Mouse (Mus musculus): ENCODE results near the gene Galm. TPM values are rescaled to one million over a fixed set of nuclear protein-coding genes. Genes with fewer than 3 reads are reported as not detected.
A peak's percentile ranks its signal among the peaks of the same experiment; 100 is the strongest.
"Not testable (repeated sequence)": the region's sequence is repeated elsewhere in the genome, so short reads cannot be mapped to it uniquely, and the experiment has no call there.

Gene Galm
- polyA plus RNA-seq, 1 experiment: 2.5 TPM

DNA sequence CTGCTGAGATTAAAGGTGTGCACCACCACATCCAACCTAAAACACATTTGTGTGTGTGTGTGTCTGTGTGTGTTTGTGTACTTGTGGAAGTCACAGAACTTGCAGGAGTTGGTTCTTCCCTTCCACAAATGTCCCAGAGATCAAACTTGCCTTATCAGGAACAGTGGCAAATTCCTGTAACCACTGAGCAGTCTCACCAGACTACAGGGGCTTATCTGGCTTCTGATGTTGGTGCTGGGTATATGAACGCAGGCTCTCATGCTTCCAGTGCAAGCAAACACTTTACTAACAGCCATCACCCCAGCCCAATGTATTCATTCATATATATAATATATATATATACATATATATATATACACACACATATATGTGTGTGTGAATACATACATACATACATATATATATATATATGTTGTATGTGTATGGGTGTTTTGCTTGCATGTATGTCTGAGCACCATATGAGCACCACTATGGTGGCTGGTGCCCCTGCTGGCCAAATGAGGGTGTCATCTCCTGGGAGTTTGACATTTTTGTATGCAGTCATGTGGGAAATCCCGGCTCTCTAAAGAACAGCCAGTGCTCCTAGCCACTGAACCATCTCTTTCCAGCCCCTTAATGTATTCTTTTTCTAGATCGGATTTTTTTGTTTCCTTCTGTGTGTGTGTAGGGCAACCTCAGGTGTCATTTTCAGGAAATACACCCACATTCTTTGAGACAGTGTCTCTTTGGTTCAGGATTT is 94.8 kb downstream of the Galm start:
- H3ac ChIP-seq (ENCODE audit: control insufficient read depth, insufficient read length): no peak overlapping the region
- no peaks in the 10 kb centered on the region for H3K27me3 ChIP-seq (ENCODE audit: control insufficient read depth, insufficient read depth, insufficient read length)
- H3K79me2 ChIP-seq (ENCODE audit: control insufficient read depth, insufficient read depth): no peaks in the 10 kb centered on the region

DNA sequence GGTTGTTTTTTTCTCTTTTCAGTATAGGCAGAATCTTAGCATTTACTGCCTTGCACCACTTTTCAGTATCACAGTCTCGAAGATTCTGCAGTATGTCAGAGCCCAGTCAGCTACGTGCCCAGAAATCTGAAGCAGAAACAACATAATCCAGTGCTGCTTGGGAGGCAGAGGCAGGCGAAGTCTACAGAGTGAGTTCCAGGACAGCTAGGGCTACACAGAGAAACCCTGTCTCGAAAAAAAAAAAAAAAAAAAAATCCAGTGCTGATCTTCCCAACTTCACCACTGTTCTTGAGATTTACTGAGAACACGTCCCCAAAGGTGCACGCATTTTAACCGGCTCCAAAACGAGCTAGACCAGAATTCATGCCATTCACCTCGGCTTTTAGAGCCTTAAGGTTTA is 96.6 kb downstream of the Galm start:
- peaks cover 4% of the 10 kb centered on the region for H3K36me3 ChIP-seq (ENCODE audit: control insufficient read depth, insufficient read depth)
- peak overlapping the region; percentile 81 for H3K4me2 ChIP-seq (ENCODE audit: low read depth)
- no peaks in the 10 kb centered on the region for H3K79me2 ChIP-seq (ENCODE audit: control insufficient read depth, insufficient read depth)
- H3K4me3 ChIP-seq: peak overlapping the region; percentile 54
- H3ac ChIP-seq (ENCODE audit: control insufficient read depth, insufficient read length): peak overlapping the region; percentile 49
- no peak for TF ChIP-seq CEBPB (IDR thresholded peaks at IDR 0.05; ENCODE audit: insufficient read depth, poor library complexity, severe bottlenecking)
- TF ChIP-seq E2F4 (IDR thresholded peaks at IDR 0.05; ENCODE audit: insufficient read depth): no peak
- no peak for TF ChIP-seq TCF3 (IDR thresholded peaks at IDR 0.05; ENCODE audit: insufficient read length, low read depth)
- no peak for TF ChIP-seq USF1 (IDR thresholded peaks at IDR 0.05; ENCODE audit: low read depth)
- no peak for TF ChIP-seq POLR2A (IDR thresholded peaks at IDR 0.05; ENCODE audit: insufficient read length, low read depth)
- no peak for TF ChIP-seq TCF12 (IDR thresholded peaks at IDR 0.05; ENCODE audit: insufficient read depth, poor library complexity, severe bottlenecking)
- no peak for TF ChIP-seq MAX (IDR thresholded peaks at IDR 0.05; ENCODE audit: low read depth)
- no peaks in the 10 kb centered on the region for H3K27me3 ChIP-seq (ENCODE audit: control insufficient read depth, insufficient read depth, insufficient read length)

More for the DNA sequence above, 94.8 kb downstream of the Galm start:
- TF ChIP-seq CEBPB (IDR thresholded peaks at IDR 0.05; ENCODE audit: insufficient read depth, poor library complexity, severe bottlenecking): no peak
- H3K4me2 ChIP-seq (ENCODE audit: low read depth): no peak overlapping the region
- H3K4me3 ChIP-seq: no peak overlapping the region
- no peaks in the 10 kb centered on the region for H3K36me3 ChIP-seq (ENCODE audit: control insufficient read depth, insufficient read depth)

DNA sequence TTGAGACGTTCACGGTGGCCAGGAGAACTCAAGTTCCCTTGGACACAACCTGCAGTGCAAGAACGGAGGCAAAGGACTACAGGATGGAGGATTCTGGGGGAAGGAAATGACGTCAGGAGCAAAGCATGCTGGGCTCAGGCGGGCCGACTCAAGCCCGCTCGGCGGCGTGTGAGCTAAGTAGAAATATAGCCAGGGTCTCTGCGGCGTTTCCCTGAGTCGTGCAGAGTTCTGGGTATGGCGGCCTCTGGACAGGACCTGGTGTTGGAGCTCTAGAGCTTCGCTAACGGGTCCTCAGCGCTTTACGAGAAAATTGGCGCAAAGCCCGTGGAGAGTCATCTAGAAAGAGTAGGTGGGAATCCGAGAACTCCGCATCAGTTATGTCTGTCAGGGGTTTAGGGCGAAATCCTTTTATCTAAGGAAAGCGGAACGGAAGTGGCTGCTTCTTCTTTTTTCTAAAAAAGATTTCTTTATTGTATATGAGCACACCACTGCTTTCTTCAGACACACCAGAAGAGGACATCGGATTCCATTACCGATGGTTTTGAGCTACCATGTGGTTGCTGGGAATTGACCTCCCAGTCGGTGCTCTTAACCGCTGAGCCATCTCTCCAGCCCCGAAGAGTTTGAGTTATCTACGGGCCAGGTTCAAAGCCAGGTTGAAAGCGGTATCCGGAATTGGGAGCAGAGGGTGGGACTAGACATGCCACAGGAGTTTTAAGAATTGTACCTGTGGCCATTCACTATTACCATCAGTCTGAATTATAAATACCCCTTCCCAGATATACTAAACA is 97.2 kb downstream of the Galm start, which contains the start of gene Gemin6:
Gene Gemin6, plus strand, starts transcription at position 116 of the 791 bp plus-strand sequence.
- Histone ChIP-seq H3K79me2 (ENCODE audit: control insufficient read depth, insufficient read depth) (no peaks in the 10 kb centered on the region), H3K27me3 (ENCODE audit: control insufficient read depth, insufficient read depth, insufficient read length) (no peaks in the 10 kb centered on the region), H3ac (ENCODE audit: control insufficient read depth, insufficient read length) (peak within 1 kb of the TSS; percentile 49), H3K4me3 (peak within 1 kb of the TSS; percentile 54), H3K36me3 (ENCODE audit: control insufficient read depth, insufficient read depth) (peaks cover 4% of the 10 kb centered on the region), H3K4me2 (ENCODE audit: low read depth) (peak within 1 kb of the TSS; percentile 81)
- TF ChIP-seq E2F4 (IDR thresholded peaks at IDR 0.05; ENCODE audit: insufficient read depth): peak; percentile 92
- TF ChIP-seq TCF3 (IDR thresholded peaks at IDR 0.05; ENCODE audit: insufficient read length, low read depth): no peak
- TF ChIP-seq POLR2AphosphoS2 (IDR thresholded peaks at IDR 0.05; ENCODE audit: insufficient read length, low read depth): peak; percentile 72
- no peak for TF ChIP-seq TCF12 (IDR thresholded peaks at IDR 0.05; ENCODE audit: insufficient read depth, poor library complexity, severe bottlenecking)
- no peak for TF ChIP-seq USF1 (IDR thresholded peaks at IDR 0.05; ENCODE audit: low read depth)
- TF ChIP-seq POLR2A (IDR thresholded peaks at IDR 0.05; ENCODE audit: insufficient read length, low read depth): peak; percentile 77
- TF ChIP-seq MAX (IDR thresholded peaks at IDR 0.05; ENCODE audit: low read depth): peak; percentile 31

DNA sequence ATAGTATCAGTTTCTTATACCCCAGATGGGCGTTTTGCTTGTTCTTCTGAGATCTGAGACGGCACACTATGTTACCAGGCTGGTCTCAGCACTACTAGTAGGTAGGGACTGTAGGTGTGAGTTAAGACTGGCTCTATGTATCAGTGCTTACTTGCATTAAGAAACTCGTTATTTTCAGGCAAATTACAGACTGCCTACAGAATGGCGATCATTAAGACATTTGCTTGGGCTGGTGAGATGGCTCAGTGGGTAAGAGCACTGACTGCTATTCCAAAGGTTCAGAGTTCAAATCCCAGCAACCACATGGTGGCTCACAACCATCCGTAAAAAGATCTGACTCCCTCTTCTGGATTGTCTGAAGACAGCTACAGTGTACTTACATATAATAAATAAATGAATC is 97.9 kb downstream of the Galm start:
- H3ac ChIP-seq (ENCODE audit: control insufficient read depth, insufficient read length); H3K36me3 ChIP-seq (ENCODE audit: control insufficient read depth, insufficient read depth); H3K79me2 ChIP-seq (ENCODE audit: control insufficient read depth, insufficient read depth); H3K27me3 ChIP-seq (ENCODE audit: control insufficient read depth, insufficient read depth, insufficient read length): not testable (repeated sequence)
- H3K4me2 ChIP-seq (ENCODE audit: low read depth): peak overlapping the region; percentile 81
- H3K4me3 ChIP-seq: peak overlapping the region; percentile 54

DNA sequence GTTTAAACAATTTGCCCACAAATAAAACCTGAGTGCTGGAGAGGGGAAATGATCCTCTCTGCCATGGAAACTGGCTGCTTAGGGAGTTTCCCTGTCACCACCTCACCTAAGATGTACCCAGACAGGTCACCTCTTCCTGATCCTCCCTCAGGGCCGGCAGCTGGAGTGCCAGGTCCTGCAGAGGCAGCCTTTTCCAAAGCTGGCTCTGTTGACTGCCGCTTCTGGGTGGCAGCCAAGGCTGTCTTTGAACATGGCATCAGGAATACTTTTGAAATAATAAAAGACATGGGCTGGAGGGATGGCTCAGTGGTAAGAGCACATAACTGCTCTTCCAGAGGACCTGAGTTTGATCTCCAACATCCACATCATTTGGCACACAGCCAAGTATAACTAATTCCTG is 102.1 kb downstream of the Galm start:
- H3K36me3 ChIP-seq (ENCODE audit: control insufficient read depth, insufficient read depth): peaks cover 4% of the 10 kb centered on the region
- H3K79me2 ChIP-seq (ENCODE audit: control insufficient read depth, insufficient read depth): no peaks in the 10 kb centered on the region
- no peak overlapping the region for H3K4me2 ChIP-seq (ENCODE audit: low read depth)
- no peak overlapping the region for H3ac ChIP-seq (ENCODE audit: control insufficient read depth, insufficient read length)
- no peaks in the 10 kb centered on the region for H3K27me3 ChIP-seq (ENCODE audit: control insufficient read depth, insufficient read depth, insufficient read length)
- H3K4me3 ChIP-seq: no peak overlapping the region
- TF ChIP-seq TCF12 (IDR thresholded peaks at IDR 0.05; ENCODE audit: insufficient read depth, poor library complexity, severe bottlenecking) (no peak), POLR2A (IDR thresholded peaks at IDR 0.05; ENCODE audit: insufficient read length, low read depth) (no peak), MYOD1 (IDR thresholded peaks at IDR 0.05; ENCODE audit: control insufficient read depth in 1 of 3, insufficient read length in 2 of 3, low read depth in 2 of 3) (no peak), USF1 (IDR thresholded peaks at IDR 0.05; ENCODE audit: low read depth) (no peak), MYOG (IDR thresholded peaks at IDR 0.05; ENCODE audit: control insufficient read depth in 1 of 3, insufficient read depth in 1 of 3, insufficient read length in 2 of 3, low read depth in 2 of 3) (no peak), TCF3 (IDR thresholded peaks at IDR 0.05; ENCODE audit: insufficient read length, low read depth) (no peak), REST (IDR thresholded peaks at IDR 0.05; ENCODE audit: insufficient read depth, insufficient read length) (no peak), CEBPB (IDR thresholded peaks at IDR 0.05; ENCODE audit: insufficient read depth, poor library complexity, severe bottlenecking) (no peak), SRF (IDR thresholded peaks at IDR 0.05; ENCODE audit: control insufficient read depth, insufficient read length, low read depth) (no peak), MAX (IDR thresholded peaks at IDR 0.05; ENCODE audit: low read depth) (no peak), POLR2AphosphoS2 (IDR thresholded peaks at IDR 0.05; ENCODE audit: insufficient read length, low read depth) (no peak), E2F4 (IDR thresholded peaks at IDR 0.05; ENCODE audit: insufficient read depth) (no peak)
